Mouse (Mus musculus) spleen, adult 10 weeks (tissue): ENCODE data around the gene Cadps2. TPM values are rescaled to one million over a fixed set of nuclear protein-coding genes. Genes with fewer than 3 reads are reported as not detected.

Experiments used
- polyA plus RNA-seq: library from polyadenylated mRNA; stranded (reverse); fragments of 350-450 nt; fragmentation: Illumina TruSeq; extraction: RNeasy Lipid Tissue Mini Kit (QIAGEN cat#74804); gene quantifications from one replicate; pipeline ENCODE4 v1.2.3, GENCODE M21; 2015; ENCODE audit warnings: low replicate concordance; ENCODE audit not compliant: insufficient read depth

Cadps2 gene
- polyA plus RNA-seq: 3.1 TPM

GRCm38 (mm10) chr6:23839009-23839811 lies at the start of gene Cadps2:
Gene Cadps2, minus strand, starts transcription at chr6:23839421.

DNA sequence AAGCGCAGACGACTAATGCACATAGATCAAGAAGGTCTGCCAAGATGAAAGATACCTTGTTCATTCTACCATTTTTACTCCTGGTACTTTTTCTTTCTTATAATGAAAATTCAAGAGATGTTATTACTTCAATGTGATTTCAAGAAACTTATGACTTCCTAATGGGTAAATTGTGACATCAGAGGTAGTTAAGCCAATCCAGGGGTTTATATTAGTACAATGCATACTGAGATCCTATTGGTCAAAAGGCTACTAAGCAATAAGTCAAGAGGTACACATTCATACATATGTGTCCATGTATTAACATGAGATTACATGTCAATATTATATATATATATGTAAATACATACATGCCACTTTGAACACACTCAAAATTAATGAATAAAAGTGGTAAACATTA lies 184.2 kb downstream of the Cadps2 start, which contains the start of gene Rnf148:
TSS of gene Rnf148 (minus strand) at position 101 of the 400 bp plus-strand sequence.

GRCm38 (mm10) chr6:23650205-23650604 lies 189.0 kb downstream of the Cadps2 start, which contains the start of gene Rnf133:
Gene Rnf133, minus strand, starts transcription at chr6:23650305.

DNA sequence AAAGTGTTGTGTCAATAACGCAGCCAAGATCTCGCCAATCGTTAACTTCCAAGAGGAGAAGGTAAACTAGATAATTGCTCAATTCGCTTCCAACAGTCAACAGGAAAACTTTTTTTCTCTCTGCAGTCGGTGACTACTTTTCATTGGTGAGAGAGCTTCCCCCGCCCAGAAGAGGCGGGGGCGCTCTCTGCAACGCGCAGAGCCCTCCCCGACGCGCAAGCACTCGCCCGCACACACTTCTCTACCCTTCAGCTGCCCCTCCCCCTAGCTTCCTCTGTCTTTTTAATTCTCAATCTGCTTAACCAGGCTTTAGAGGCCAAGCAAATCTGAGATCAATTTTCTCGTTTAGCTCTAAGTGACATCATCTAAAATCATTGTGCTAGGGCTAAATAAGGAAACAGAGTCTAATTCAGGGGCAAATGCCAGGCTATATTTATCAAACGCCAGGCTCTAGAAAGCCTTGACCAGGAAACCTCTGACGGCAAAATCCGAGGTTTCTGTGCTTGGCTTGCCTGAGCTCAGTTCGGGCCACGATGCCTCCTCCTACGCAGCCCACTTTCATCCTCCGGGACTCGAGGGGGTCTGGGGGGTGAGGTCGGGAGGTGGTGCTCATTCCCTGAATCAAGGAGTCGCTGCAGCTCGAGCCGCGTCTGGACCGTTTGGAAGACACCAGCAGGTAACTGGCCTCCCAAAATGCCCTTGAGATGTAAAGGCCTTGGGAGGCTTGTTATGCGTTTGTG lies 590.7 kb downstream of the Cadps2 start, which contains the start of gene Fezf1:
TSS of gene Fezf1 (minus strand) at position 50 of the 740 bp plus-strand sequence.

Other genes with a start within 250 kb of the Cadps2 start
- not detected for gene Rnf133, start 189.1 kb downstream of the Cadps2 start, polyA plus RNA-seq
- gene Rnf148, start 184.3 kb downstream of the Cadps2 start, polyA plus RNA-seq: not detected
- not detected for gene Tas2r118, start 130.6 kb upstream of the Cadps2 start, polyA plus RNA-seq